Mouse (Mus musculus) CD4-positive helper T cell, adult 2 months (primary cell): Measurements from ENCODE around the gene Haspin.

ENCODE experiments used
- DNase-seq: peaks from one replicate; pipeline ENCODE4 v3.0.0-alpha.2; 2012; ENCODE audit warnings: low read depth, missing footprints, low spot score

Haspin gene

GRCm38 (mm10) chr11:73090283-73090682 is 47.8 kb downstream of the Haspin start, which contains the start of gene Itgae:
Gene Itgae (plus strand): TSS chr11:73090583.
- no peak for DNase-seq

GRCm38 (mm10) chr11:73087700-73088480 is 50.2 kb downstream of the Haspin start:
- DNase-seq, result no peak
